Mouse (Mus musculus) adrenal gland, postnatal 4 days (tissue): ENCODE measurements around the gene Plekha7. TPM values are rescaled to one million over a fixed set of nuclear protein-coding genes. Genes with fewer than 3 reads are reported as not detected.

Experiments
- DNase-seq, 2 experiments: peaks; one replicate each; pipeline ENCODE4 v3.0.0; 2021 to 2022; ENCODE audit warnings: low spot score in 2 of 2, mixed read lengths in 2 of 2
- total RNA-seq, 2 experiments: library from RNA; stranded (reverse); gene quantifications; 2 replicates each; pipeline ENCODE4 v1.2.3; 2021

Plekha7 gene
- total RNA-seq, 2 experiments from 2014 or later, result 19.0 to 24.8 TPM

GRCm38 (mm10) chr7:116223010-116223783, 85.0 kb downstream of the Plekha7 start:
- no peak for DNase-seq

DNA sequence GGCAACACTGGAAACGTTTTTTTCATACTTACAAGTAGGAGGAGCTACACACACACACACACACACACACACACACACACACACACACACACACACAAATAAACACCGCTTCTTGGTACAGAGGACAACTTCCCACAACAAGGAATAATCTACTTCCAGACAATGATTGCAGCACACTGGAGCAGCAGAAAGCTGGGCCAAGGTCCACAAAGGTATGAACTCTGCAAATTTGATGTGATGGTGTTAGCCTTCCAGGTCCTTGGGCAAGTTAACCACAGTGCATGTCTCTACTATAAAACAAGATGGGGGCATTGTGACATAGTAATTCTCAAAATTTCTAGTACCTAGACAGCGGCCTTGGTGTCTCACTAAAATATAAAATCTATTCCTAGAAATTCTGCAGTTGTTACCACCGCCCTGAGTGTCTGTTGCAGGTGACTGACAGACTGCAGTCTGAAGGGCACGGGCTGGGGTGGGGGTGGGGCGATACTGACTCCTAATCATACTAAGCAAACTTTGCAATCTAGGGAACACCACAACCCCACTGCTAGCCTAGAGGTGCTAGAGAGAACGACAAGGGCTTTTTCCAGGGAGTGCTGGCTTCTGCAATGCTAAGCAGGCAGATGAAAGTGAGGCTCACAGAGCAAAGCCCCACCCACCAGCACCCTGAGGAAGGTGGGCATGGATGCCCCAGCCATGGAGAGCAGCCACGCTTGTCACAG, 85.7 kb downstream of the Plekha7 start:
- no peak for DNase-seq

DNA sequence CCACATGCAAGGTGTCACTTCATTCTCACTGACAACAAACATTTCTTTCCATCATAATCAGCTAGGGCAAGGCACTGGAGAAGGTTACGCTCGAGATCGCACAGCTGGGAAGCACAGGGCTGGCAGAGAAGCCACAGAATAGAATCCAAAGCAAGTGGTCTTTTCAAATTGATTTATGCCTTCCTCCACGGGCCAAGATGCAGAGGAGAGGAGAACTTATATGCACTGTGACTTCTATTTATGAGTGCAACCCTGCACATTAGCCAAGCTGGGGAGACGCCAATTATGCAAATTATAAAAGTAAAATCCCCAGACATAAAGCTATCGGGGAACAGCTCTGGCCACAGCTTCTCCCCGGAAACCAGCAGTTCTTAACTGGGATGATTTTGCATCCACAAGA, 86.3 kb downstream of the Plekha7 start:
- no peak for DNase-seq

GRCm38 (mm10) chr7:116220103-116220707, 88.0 kb downstream of the Plekha7 start:
- DNase-seq, result no peak

DNA sequence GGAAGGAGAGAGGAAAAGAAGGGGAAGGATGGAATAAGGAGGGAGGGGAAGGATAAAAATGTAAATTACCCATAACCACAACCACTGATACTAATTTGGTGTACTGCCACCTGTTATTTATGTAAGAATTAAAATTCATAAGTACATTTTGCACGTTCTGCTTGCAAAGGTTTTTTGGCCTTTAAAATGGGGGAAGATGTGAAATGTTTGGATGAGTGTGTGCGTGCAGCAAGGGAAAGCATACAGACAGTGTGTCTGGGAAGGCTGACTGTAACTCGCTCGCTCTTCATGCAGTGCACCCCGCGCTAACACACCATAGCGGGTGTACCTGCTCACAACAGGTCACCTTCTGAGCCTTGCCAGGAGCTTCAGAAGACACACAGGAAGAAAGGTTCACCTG, 90.4 kb downstream of the Plekha7 start:
- DNase-seq, result no peak

DNA sequence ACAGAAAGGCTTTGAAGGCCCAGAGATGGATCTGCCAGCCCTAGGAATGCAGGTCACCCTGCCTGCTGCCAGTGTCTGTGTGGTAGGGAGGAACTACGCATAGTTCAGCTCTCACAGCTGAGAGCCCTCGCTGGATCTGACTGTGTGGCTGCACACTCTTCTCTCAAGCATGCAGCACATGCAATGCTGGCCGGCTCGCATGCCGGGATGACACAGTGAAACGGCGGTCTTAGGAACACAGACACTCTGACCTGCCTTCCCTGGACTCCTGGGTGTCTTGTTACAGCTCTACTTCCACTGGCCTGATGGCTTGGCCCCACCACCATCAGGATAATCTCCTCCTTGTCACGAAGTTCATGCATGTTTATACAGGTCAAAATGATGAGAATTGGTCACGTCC, 96.3 kb downstream of the Plekha7 start:
- no peak for DNase-seq

GRCm38 (mm10) chr7:116209926-116210631, 98.1 kb downstream of the Plekha7 start:
- no peak for DNase-seq

GRCm38 (mm10) chr7:116208880-116209279, 99.3 kb downstream of the Plekha7 start:
- no peak for DNase-seq

DNA sequence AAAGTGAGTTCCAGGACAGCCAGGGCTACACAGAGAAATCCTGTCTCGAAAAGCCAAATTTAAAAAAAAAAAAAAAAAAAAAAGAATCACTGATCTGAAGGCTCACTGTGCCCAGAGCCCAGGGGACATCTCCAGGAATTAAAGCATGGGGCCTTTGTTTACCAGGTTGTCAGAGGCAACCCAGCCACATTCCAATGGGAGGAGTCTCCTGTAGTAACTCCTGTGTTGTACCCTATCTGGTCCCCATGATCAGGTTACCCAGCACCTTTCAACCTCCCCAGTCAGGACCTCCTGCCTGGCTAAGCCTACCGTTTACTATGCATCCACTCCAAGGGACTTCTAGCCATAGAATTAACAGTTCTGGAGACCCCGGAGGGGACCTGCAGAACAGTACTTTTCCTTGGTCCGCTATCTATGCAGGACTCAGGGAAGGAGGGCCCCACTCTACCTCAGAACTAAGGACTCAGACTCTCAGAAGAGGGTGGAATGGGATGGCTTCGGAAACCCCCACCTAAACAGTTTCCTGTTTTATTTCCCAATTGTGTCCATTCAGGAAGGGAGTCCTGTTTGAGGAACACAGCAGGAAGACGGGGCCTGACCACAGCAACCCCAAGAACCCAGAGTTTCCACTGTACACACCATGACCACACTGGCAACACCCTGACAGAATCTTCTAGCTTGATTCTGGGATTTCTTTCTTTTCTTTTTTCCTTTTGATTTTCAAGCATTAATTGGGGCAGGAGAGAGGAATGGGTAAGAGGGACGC, 101.2 kb downstream of the Plekha7 start:
- DNase-seq, result no peak

DNA sequence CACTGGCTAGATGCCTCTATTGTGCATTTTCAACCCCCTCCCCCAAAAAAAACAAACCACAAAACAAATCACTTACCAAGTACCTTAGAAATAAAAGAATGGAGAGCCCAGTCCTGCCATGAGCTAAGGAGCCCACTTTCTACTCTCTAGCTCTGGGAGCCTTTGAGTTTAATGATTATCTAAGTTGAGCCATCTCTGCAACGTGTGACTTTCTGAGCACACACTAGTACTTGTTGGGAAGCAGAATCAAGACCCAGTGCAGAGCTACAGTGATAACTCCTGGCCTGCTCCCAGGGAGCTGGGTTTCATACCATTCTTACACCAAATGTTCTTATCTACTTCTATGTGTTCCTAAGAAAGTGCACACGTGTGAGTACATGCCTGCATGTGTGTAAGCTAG, 102.7 kb downstream of the Plekha7 start:
- no peak for DNase-seq

- no peak for DNase-seq
Measured at GRCm38 (mm10) chr7:116202033-116202681, 106.0 kb downstream of the Plekha7 start.

- DNase-seq, result no peak
Measured at GRCm38 (mm10) chr7:116200951-116201351, 107.2 kb downstream of the Plekha7 start.

GRCm38 (mm10) chr7:116200544-116200943, 107.6 kb downstream of the Plekha7 start:
- no peak for DNase-seq

DNA sequence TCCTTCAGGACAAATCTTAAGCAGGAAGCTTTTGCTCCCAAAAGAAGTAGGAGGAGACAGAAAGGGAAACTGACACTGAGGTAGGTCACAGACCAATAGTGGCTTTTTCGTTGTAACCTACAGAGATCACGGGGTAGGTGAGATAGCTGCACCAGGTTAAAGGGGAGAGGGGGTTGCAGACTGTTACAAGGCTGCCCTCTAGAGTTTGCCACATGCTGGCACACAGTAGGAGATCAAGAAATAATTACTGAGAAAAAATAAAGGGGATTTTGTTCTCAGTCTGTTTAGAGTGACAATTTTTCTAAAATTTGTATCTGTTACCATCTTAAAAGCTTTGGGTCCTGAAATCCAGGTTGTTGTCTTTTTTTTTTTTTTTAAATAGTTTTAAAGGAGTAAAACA, 109.3 kb downstream of the Plekha7 start:
- DNase-seq, result no peak

DNA sequence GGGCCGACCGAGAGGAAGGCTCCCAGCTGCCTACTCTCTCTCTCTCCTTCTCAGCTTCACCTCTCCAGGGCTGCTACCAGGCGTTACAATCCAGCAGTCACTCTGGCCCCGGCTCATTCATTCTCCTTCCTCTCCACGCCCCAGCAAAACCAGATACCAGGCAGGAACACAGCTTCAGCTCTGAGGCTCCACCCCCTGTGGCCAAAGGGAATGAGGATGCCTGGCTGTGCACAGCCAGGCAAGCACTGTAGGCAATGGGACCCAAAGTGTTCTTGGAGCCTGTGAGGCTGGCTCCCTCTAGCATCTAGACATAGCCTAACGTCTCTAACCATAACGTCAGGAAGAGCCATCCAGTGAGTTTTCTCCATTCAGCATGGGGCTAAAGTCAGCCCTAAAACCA, 109.8 kb downstream of the Plekha7 start:
- DNase-seq, result no peak

GRCm38 (mm10) chr7:116196974-116197679, 111.0 kb downstream of the Plekha7 start:
- DNase-seq, result no peak

GRCm38 (mm10) chr7:116194996-116195395, 113.2 kb downstream of the Plekha7 start:
- no peak for DNase-seq

GRCm38 (mm10) chr7:116192966-116193365, 115.2 kb downstream of the Plekha7 start:
- no peak for DNase-seq

- no peak for DNase-seq
Measured at GRCm38 (mm10) chr7:116192096-116192595, 116.0 kb downstream of the Plekha7 start.
